Mouse (Mus musculus) limb, embryonic 14.5 days (tissue): ENCODE measurements around the gene Nr6a1. TPM values are rescaled to one million over a fixed set of nuclear protein-coding genes. Genes with fewer than 3 reads are reported as not detected.

Experiments
- ATAC-seq: fragments of 200-750 bp; cut with Nextera tagmentation; 2 replicates; pipeline ENCODE4 v1.8.0; 2017; ENCODE audit warnings: low read depth, moderate number of reproducible peaks, moderate TSS enrichment; ENCODE audit not compliant: low FRiP score
- DNase-seq: peaks from one replicate; pipeline ENCODE4 v3.0.0-alpha.2; 2015; ENCODE audit warnings: low spot score
- H3K27ac ChIP-seq: fragments of 300-500 bp; sonication (generic); replicated peaks from 2 replicates; pipeline ENCODE4 v1.5.1; 2014; ENCODE audit warnings: low read depth, mild to moderate bottlenecking, low read length, moderate library complexity, mixed read lengths
- H3K27me3 ChIP-seq: fragments of 300-500 bp; sonication (generic); 2 replicates; pipeline ENCODE4 v1.6.1; 2014; ENCODE audit warnings: low read length, mixed read lengths; ENCODE audit not compliant: control insufficient read depth, insufficient read depth
- H3K36me3 ChIP-seq: fragments of 300-500 bp; sonication (generic); 2 replicates; pipeline ENCODE4 v1.6.1; 2014; ENCODE audit warnings: mild to moderate bottlenecking, low read length, moderate library complexity, mixed read lengths; ENCODE audit not compliant: control insufficient read depth, insufficient read depth
- H3K4me1 ChIP-seq: fragments of 300-500 bp; sonication (generic); 2 replicates; pipeline ENCODE4 v1.6.1; 2014; ENCODE audit warnings: antibody characterized with exemption, low read length, mixed read lengths; ENCODE audit not compliant: control insufficient read depth, insufficient read depth
- H3K4me2 ChIP-seq: fragments of 300-500 bp; sonication (generic); replicated peaks from 2 replicates; pipeline ENCODE4 v1.6.1; 2014; ENCODE audit warnings: low read depth, mild to moderate bottlenecking, low read length, moderate library complexity; ENCODE audit not compliant: severe bottlenecking
- H3K4me3 ChIP-seq: fragments of 300-500 bp; sonication (generic); replicated peaks from 2 replicates; pipeline ENCODE4 v1.5.1; 2014; ENCODE audit warnings: low read length
- H3K9ac ChIP-seq: fragments of 300-500 bp; sonication (generic); 2 replicates; pipeline ENCODE4 v1.6.1; 2014; ENCODE audit warnings: mild to moderate bottlenecking, low read depth, low read length, moderate library complexity; ENCODE audit not compliant: severe bottlenecking
- H3K9me3 ChIP-seq: fragments of 300-500 bp; sonication (generic); 2 replicates; pipeline ENCODE4 v1.6.1; 2016; ENCODE audit warnings: low read length; ENCODE audit not compliant: control insufficient read depth
- POLR2A ChIP-seq: fragments of 200-500 bp; IDR thresholded peaks from 2 replicates; pipeline ENCODE4 v1.8.0; 2012; ENCODE audit warnings: inconsistent platforms, mild to moderate bottlenecking, moderate library complexity, borderline replicate concordance; ENCODE audit not compliant: insufficient read depth, insufficient read length; ENCODE audit errors: extremely low read depth
- WGBS: fragments of 180-500 bp; shearing (Covaris S2); extraction: QIAGEN DNeasy Blood & Tissue Kit; methylation state at CpG from one replicate; pipeline ENCODE4 v1.1.7; 2014; 5-methylcytosine and 5-hydroxymethylcytosine counted together
- polyA plus RNA-seq, 2 experiments: library from polyadenylated mRNA; depleted of rRNA in 1 of 2; stranded (reverse) in 1 of 2; unstranded in 1 of 2; fragments of >200 nt; fragmentation: Nextera tagmentation in 1 of 2; extraction: Ambion mirVana in 1 of 2; gene quantifications; 2 replicates each; pipeline versions ENCODE4 v1.2.1 to v1.2.3; 2012 to 2014

Gene Nr6a1
- polyA plus RNA-seq, 2 experiments = 1.2 to 2.4 TPM

GRCm38 (mm10) chr2:38787338-38787737 is 140.2 kb downstream of the Nr6a1 start:
- H3K9ac ChIP-seq = no peak overlapping the region
- DNase-seq = no peak
- no peak for ATAC-seq
- H3K4me3 ChIP-seq = no peak overlapping the region
- no peaks in the 10 kb centered on the region for H3K9me3 ChIP-seq
- 44% methylated on average over 4 of the region's 4 CpGs for WGBS
- H3K27me3 ChIP-seq = no peaks in the 10 kb centered on the region
- H3K36me3 ChIP-seq = no peaks in the 10 kb centered on the region
- no peak for TF ChIP-seq POLR2A
- H3K4me1 ChIP-seq = 0 out of 2 replicates have a peak, but pooled peaks cover 2% of the 10 kb centered on the region
- no peak overlapping the region for H3K4me2 ChIP-seq
- no peak overlapping the region for H3K27ac ChIP-seq

- Histone ChIP-seq H3K27me3 (no peaks in the 10 kb centered on the region), H3K4me3 (no peak overlapping the region), H3K4me1 (0 out of 2 replicates have a peak, but pooled peaks cover 2% of the 10 kb centered on the region), H3K9ac (no peak overlapping the region), H3K27ac (no peak overlapping the region), H3K9me3 (no peaks in the 10 kb centered on the region), H3K36me3 (no peaks in the 10 kb centered on the region), H3K4me2 (no peak overlapping the region)
- no peak for DNase-seq
- ATAC-seq = no peak
- no peak for TF ChIP-seq POLR2A
- WGBS = 22% methylated on average over 5 of the region's 5 CpGs
Observed at GRCm38 (mm10) chr2:38786216-38786960, 141.1 kb downstream of the Nr6a1 start.

GRCm38 (mm10) chr2:38785113-38785512 is 142.4 kb downstream of the Nr6a1 start:
- Histone ChIP-seq H3K27ac (no peak overlapping the region), H3K4me2 (no peak overlapping the region), H3K36me3 (no peaks in the 10 kb centered on the region), H3K9ac (no peak overlapping the region), H3K27me3 (no peaks in the 10 kb centered on the region), H3K9me3 (no peaks in the 10 kb centered on the region), H3K4me1 (0 out of 2 replicates have a peak, but pooled peaks cover 2% of the 10 kb centered on the region), H3K4me3 (no peak overlapping the region)
- no peak for DNase-seq
- TF ChIP-seq POLR2A = no peak
- ATAC-seq = no peak
- WGBS = 59% methylated on average over 3 of the region's 3 CpGs

- no peaks in the 10 kb centered on the region for H3K36me3 ChIP-seq
- no peak overlapping the region for H3K27ac ChIP-seq
- WGBS = 16% methylated on average over 11 of the region's 11 CpGs
- no peaks in the 10 kb centered on the region for H3K9me3 ChIP-seq
- 0 out of 2 replicates have a peak, but pooled peaks cover 2% of the 10 kb centered on the region for H3K4me1 ChIP-seq
- ATAC-seq (no peak), DNase-seq (no peak)
- H3K27me3 ChIP-seq = no peaks in the 10 kb centered on the region
- TF ChIP-seq POLR2A = no peak
- no peak overlapping the region for H3K4me2 ChIP-seq
- H3K9ac ChIP-seq = no peak overlapping the region
- no peak overlapping the region for H3K4me3 ChIP-seq
Observed at GRCm38 (mm10) chr2:38784396-38784795, 143.1 kb downstream of the Nr6a1 start.

GRCm38 (mm10) chr2:38783364-38783763 is 144.1 kb downstream of the Nr6a1 start:
- WGBS = 62% methylated on average over 5 of the region's 5 CpGs

More at GRCm38 (mm10) chr2:38783364-38783763, 144.1 kb downstream of the Nr6a1 start:
- no peak overlapping the region for H3K27ac ChIP-seq
- no peak overlapping the region for H3K9ac ChIP-seq
- H3K36me3 ChIP-seq = no peaks in the 10 kb centered on the region
- no peaks in the 10 kb centered on the region for H3K9me3 ChIP-seq
- H3K27me3 ChIP-seq = no peaks in the 10 kb centered on the region
- H3K4me2 ChIP-seq = no peak overlapping the region
- ATAC-seq (no peak), DNase-seq (no peak)
- no peak overlapping the region for H3K4me3 ChIP-seq
- no peak for TF ChIP-seq POLR2A
- H3K4me1 ChIP-seq = 0 out of 2 replicates have a peak, but pooled peaks cover 2% of the 10 kb centered on the region
